Mouse (Mus musculus) MEL (cell line): ENCODE results near the gene Gm20388. TPM values are rescaled to one million over a fixed set of nuclear protein-coding genes. Genes with fewer than 3 reads are reported as not detected.
A peak's percentile ranks its signal among the peaks of the same experiment; 100 is the strongest.

Experiments
- DNase-seq: peaks from one replicate; pipeline ENCODE4 v3.0.0; 2011; ENCODE audit warnings: low read depth, low spot score
- H3K27ac ChIP-seq: 2 replicates; pipeline ENCODE4 v1.5.1; 2012; ENCODE audit warnings: low read depth, mild to moderate bottlenecking, control low read depth, low read length, moderate library complexity; ENCODE audit not compliant: control insufficient read depth
- H3K27me3 ChIP-seq, 2 experiments: fragments of 150-350 bp in 1 of 2; sonication (generic) in 1 of 2; 2 replicates each; pipeline ENCODE4 v1.6.1; 2012; ENCODE audit warnings: low read length in 2 of 2, mild to moderate bottlenecking in 2 of 2, improper control_type of control experiment in 1 of 2, moderate library complexity in 1 of 2; ENCODE audit not compliant: insufficient read depth in 2 of 2, control insufficient read depth in 1 of 2
- H3K36me3 ChIP-seq, 2 experiments: 2 replicates each; pipeline ENCODE4 v1.6.1; 2012 to 2014; ENCODE audit warnings: low read length in 2 of 2, improper control_type of control experiment in 1 of 2, inconsistent platforms in 1 of 2, mild to moderate bottlenecking in 1 of 2; ENCODE audit not compliant: insufficient read depth in 2 of 2, control insufficient read depth in 1 of 2
- H3K4me1 ChIP-seq, 2 experiments: fragments of 150-350 bp in 1 of 2; sonication (generic) in 1 of 2; 2 replicates each; pipeline ENCODE4 v1.6.1; 2012; ENCODE audit warnings: low read length in 2 of 2, improper control_type of control experiment in 1 of 2, mild to moderate bottlenecking in 1 of 2; ENCODE audit not compliant: insufficient read depth in 2 of 2, control insufficient read depth in 1 of 2
- H3K4me3 ChIP-seq, 2 experiments: fragments of 150-350 bp in 1 of 2; sonication (generic) in 1 of 2; 2 replicates each; pipeline ENCODE4 v1.5.1; 2012; ENCODE audit warnings: low read depth in 2 of 2, low read length in 2 of 2, mild to moderate bottlenecking in 2 of 2, moderate library complexity in 2 of 2, control low read depth in 1 of 2, improper control_type of control experiment in 1 of 2; ENCODE audit not compliant: control insufficient read depth in 1 of 2, insufficient read depth in 1 of 2
- H3K79me2 ChIP-seq: 2 replicates; pipeline ENCODE4 v1.6.1; 2012; ENCODE audit warnings: mild to moderate bottlenecking, low read length, moderate library complexity; ENCODE audit not compliant: control insufficient read depth, poor library complexity, insufficient read depth
- H3K9ac ChIP-seq: 2 replicates; pipeline ENCODE4 v1.6.1; 2012; ENCODE audit warnings: low read depth, mild to moderate bottlenecking, control low read depth, low read length, moderate library complexity; ENCODE audit not compliant: control insufficient read depth, poor library complexity, severe bottlenecking
- H3K9me3 ChIP-seq: fragments of 150-350 bp; sonication (generic); replicated peaks from 2 replicates; pipeline ENCODE4 v1.6.1; 2012; ENCODE audit warnings: mild to moderate bottlenecking, low read length, improper control_type of control experiment, moderate library complexity; ENCODE audit not compliant: insufficient read depth
- CHD1 ChIP-seq: IDR thresholded peaks from 2 replicates; pipeline ENCODE4 v1.6.1; 2012; ENCODE audit warnings: low read depth, mild to moderate bottlenecking, inconsistent platforms, low read length, improper control_type of control experiment
- CHD2 ChIP-seq: IDR thresholded peaks from 2 replicates; pipeline ENCODE4 v1.6.1; 2011; ENCODE audit warnings: low read length, improper control_type of control experiment
- CTCF ChIP-seq, 3 experiments: IDR thresholded peaks in 2 of 3; conservative IDR thresholded peaks in 1 of 3; 2 replicates each; pipeline ENCODE4 v1.5.1; 2011 to 2012; ENCODE audit warnings: low read length in 3 of 3, low read depth in 2 of 3, mild to moderate bottlenecking in 2 of 3, improper control_type of control experiment in 1 of 3, inconsistent platforms in 1 of 3, mixed read lengths in 1 of 3, moderate library complexity in 1 of 3; ENCODE audit not compliant: control insufficient read depth in 1 of 3, insufficient read depth in 1 of 3, poor library complexity in 1 of 3, severe bottlenecking in 1 of 3
- ELF1 ChIP-seq: IDR thresholded peaks from 2 replicates; pipeline ENCODE4 v1.6.1; 2014; ENCODE audit warnings: low read depth, mild to moderate bottlenecking, inconsistent platforms, low read length, improper control_type of control experiment, moderate library complexity
- EP300 ChIP-seq, 2 experiments: IDR thresholded peaks; 2 replicates each; pipeline ENCODE4 v1.6.1; 2011; ENCODE audit warnings: improper control_type of control experiment in 2 of 2, low read length in 2 of 2, low read depth in 1 of 2, mild to moderate bottlenecking in 1 of 2
- ETS1 ChIP-seq: IDR thresholded peaks from 2 replicates; pipeline ENCODE4 v1.6.1; 2012; ENCODE audit warnings: low read depth, mild to moderate bottlenecking, inconsistent platforms, low read length, improper control_type of control experiment, moderate library complexity
- GABPA ChIP-seq: IDR thresholded peaks from 2 replicates; pipeline ENCODE4 v1.6.1; 2012; ENCODE audit warnings: low read depth, mild to moderate bottlenecking, inconsistent platforms, low read length, improper control_type of control experiment, moderate library complexity
- KAT2A ChIP-seq: conservative IDR thresholded peaks from 2 replicates; pipeline ENCODE4 v1.6.1; 2012; ENCODE audit warnings: low read depth, low read length, improper control_type of control experiment, inconsistent platforms
- MAZ ChIP-seq: IDR thresholded peaks from 2 replicates; pipeline ENCODE4 v1.6.1; 2012; ENCODE audit warnings: low read depth, mild to moderate bottlenecking, inconsistent platforms, low read length, improper control_type of control experiment
- MEF2A ChIP-seq: IDR thresholded peaks from 2 replicates; pipeline ENCODE4 v1.6.1; 2014; ENCODE audit warnings: low read depth, mild to moderate bottlenecking, inconsistent platforms, low read length, improper control_type of control experiment; ENCODE audit not compliant: poor library complexity, insufficient replicate concordance, severe bottlenecking; ENCODE audit errors: extremely low read depth
- MXI1 ChIP-seq: IDR thresholded peaks from 2 replicates; pipeline ENCODE4 v1.6.1; 2011; ENCODE audit warnings: mild to moderate bottlenecking, low read depth, low read length, improper control_type of control experiment
- MYB ChIP-seq: IDR thresholded peaks from 2 replicates; pipeline ENCODE4 v1.6.1; 2011; ENCODE audit warnings: mild to moderate bottlenecking, low read depth, low read length, improper control_type of control experiment
- MYC ChIP-seq: IDR thresholded peaks from 2 replicates; pipeline ENCODE4 v1.6.1; 2011; ENCODE audit warnings: low read depth, mild to moderate bottlenecking, low read length, improper control_type of control experiment, moderate library complexity
- POLR2A ChIP-seq, 2 experiments: IDR thresholded peaks; 2 replicates each; pipeline ENCODE4 v1.6.1; 2011 to 2012; ENCODE audit warnings: low read length in 2 of 2, mild to moderate bottlenecking in 2 of 2, control low read depth in 1 of 2, improper control_type of control experiment in 1 of 2, low read depth in 1 of 2, moderate library complexity in 1 of 2; ENCODE audit not compliant: control insufficient read depth in 1 of 2, insufficient read depth in 1 of 2, poor library complexity in 1 of 2
- POLR2AphosphoS2 ChIP-seq: IDR thresholded peaks from 2 replicates; pipeline ENCODE4 v1.6.1; 2011; ENCODE audit warnings: low read length, improper control_type of control experiment
- POLR2AphosphoS5 ChIP-seq: IDR thresholded peaks from 2 replicates; pipeline ENCODE4 v1.6.1; 2012; ENCODE audit warnings: low read depth, borderline replicate concordance, mild to moderate bottlenecking, inconsistent platforms, low read length, moderate library complexity, mixed read lengths
- RAD21 ChIP-seq: IDR thresholded peaks from 2 replicates; pipeline ENCODE4 v1.6.1; 2011; ENCODE audit warnings: mild to moderate bottlenecking, low read depth, low read length, improper control_type of control experiment
- RCOR1 ChIP-seq: IDR thresholded peaks from 2 replicates; pipeline ENCODE4 v1.6.1; 2012; ENCODE audit warnings: low read depth, mild to moderate bottlenecking, inconsistent platforms, low read length, improper control_type of control experiment
- SIN3A ChIP-seq: IDR thresholded peaks from 2 replicates; pipeline ENCODE4 v1.6.1; 2012; ENCODE audit warnings: low read length, improper control_type of control experiment, inconsistent platforms
- SMC3 ChIP-seq: IDR thresholded peaks from 2 replicates; pipeline ENCODE4 v1.6.1; 2011; ENCODE audit warnings: low read depth, low read length, improper control_type of control experiment
- TAL1 ChIP-seq: IDR thresholded peaks from 2 replicates; pipeline ENCODE4 v1.6.1; 2012; ENCODE audit warnings: mild to moderate bottlenecking, inconsistent platforms, low read length, moderate library complexity, mixed read lengths
- TBP ChIP-seq: IDR thresholded peaks from 2 replicates; pipeline ENCODE4 v1.8.0; 2011; ENCODE audit warnings: low read depth, low read length, improper control_type of control experiment
- TCF12 ChIP-seq: IDR thresholded peaks from 2 replicates; pipeline ENCODE4 v1.6.1; 2014; ENCODE audit warnings: low read depth, mild to moderate bottlenecking, inconsistent platforms, low read length, improper control_type of control experiment, moderate library complexity
- UBTF ChIP-seq: IDR thresholded peaks from 2 replicates; pipeline ENCODE4 v1.6.1; 2012; ENCODE audit warnings: low read depth, mild to moderate bottlenecking, inconsistent platforms, low read length, improper control_type of control experiment, moderate library complexity, borderline replicate concordance; ENCODE audit not compliant: insufficient read depth
- USF1 ChIP-seq: IDR thresholded peaks from 2 replicates; pipeline ENCODE4 v1.6.1; 2014; ENCODE audit warnings: low read depth, mild to moderate bottlenecking, inconsistent platforms, low read length, improper control_type of control experiment, moderate library complexity
- ZC3H11A ChIP-seq: IDR thresholded peaks from 2 replicates; pipeline ENCODE4 v1.6.1; 2012; ENCODE audit warnings: low read depth, mild to moderate bottlenecking, inconsistent platforms, low read length, improper control_type of control experiment
- ZKSCAN1 ChIP-seq: IDR thresholded peaks from 2 replicates; pipeline ENCODE4 v1.6.1; 2012; ENCODE audit warnings: low read depth, mild to moderate bottlenecking, inconsistent platforms, low read length, improper control_type of control experiment, moderate library complexity
- ZMIZ1 ChIP-seq: IDR thresholded peaks from 2 replicates; pipeline ENCODE4 v1.6.1; 2012; ENCODE audit warnings: low read depth, mild to moderate bottlenecking, inconsistent platforms, low read length, improper control_type of control experiment, moderate library complexity
- ZNF384 ChIP-seq: IDR thresholded peaks from 2 replicates; pipeline ENCODE4 v1.6.1; 2012; ENCODE audit warnings: low read depth, mild to moderate bottlenecking, inconsistent platforms, low read length, improper control_type of control experiment
- polyA plus RNA-seq, 2 experiments: library from polyadenylated mRNA; stranded (reverse) in 1 of 2; unstranded in 1 of 2; fragments of >175 nt in 1 of 2; fragments of >200 nt in 1 of 2; gene quantifications; 2 replicates each; pipeline versions ENCODE4 v1.2.1 to v1.2.4; 2012; ENCODE audit warnings: low replicate concordance in 2 of 2, low read depth in 1 of 2; ENCODE audit not compliant: insufficient read length in 2 of 2, insufficient read depth in 1 of 2, missing spikeins in 1 of 2
- total RNA-seq: library from RNA; depleted of rRNA; stranded (reverse); fragments of 300-350 nt; gene quantifications from 2 replicates; pipeline ENCODE4 v1.2.3, GENCODE M21; 2012

Gm20388 gene
- total and polyA plus RNA-seq, 3 experiments, result 11.1 to 17.8 TPM; not detected in 1

GRCm38 (mm10) chr8:121954981-121955555 lies 2044.4 kb downstream of the Gm20388 start:
- Histone ChIP-seq H3K4me3 (no peak overlapping the region), H3K9ac (peak overlapping the region; percentile 13; the same call in 1 of the 2 replicates), H3K27me3 (no peaks in the 10 kb centered on the region), H3K9me3 (no peaks in the 10 kb centered on the region), H3K27ac (peak overlapping the region; percentile 94), H3K36me3 (peaks cover 0 to 67% of the 10 kb centered on the region in 2 experiments; a peak in 2 of 4 replicates), H3K79me2 (peaks cover 36% of the 10 kb centered on the region), H3K4me1 (peaks cover 16 to 54% of the 10 kb centered on the region in 2 experiments)
- TF ChIP-seq ZMIZ1 (peak; percentile 31; the same call in 1 of the 2 replicates), TBP (no peak), SIN3A (0 out of 2 replicates have a peak, but pooled peaks have one; percentile 5)
- no peak for DNase-seq

- Histone ChIP-seq H3K4me1 (peaks cover 16 to 54% of the 10 kb centered on the region in 2 experiments), H3K4me3 (no peak overlapping the region; a peak in 1 of 4 replicates), H3K9me3 (no peaks in the 10 kb centered on the region), H3K27ac (peak overlapping the region; percentile 94), H3K36me3 (peaks cover 0 to 67% of the 10 kb centered on the region in 2 experiments; a peak in 2 of 4 replicates), H3K27me3 (no peaks in the 10 kb centered on the region), H3K79me2 (peaks cover 32% of the 10 kb centered on the region), H3K9ac (peak overlapping the region; percentile 2; the same call in 1 of the 2 replicates)
- peak; percentile 96 for DNase-seq
- no peak for TF ChIP-seq ZMIZ1
- TF ChIP-seq RAD21, result no peak
- TF ChIP-seq ZC3H11A, result no peak
- peak; percentile 91 for TF ChIP-seq ETS1
- peak; percentile 63 for TF ChIP-seq MYC
- no peak for TF ChIP-seq USF1
- no peak for TF ChIP-seq ZKSCAN1
- TF ChIP-seq RCOR1, result peak; percentile 85
- peak; percentile 91 for TF ChIP-seq TCF12
- TF ChIP-seq MXI1, result peak; percentile 72; the same call in 1 of the 2 replicates
- peak; percentile 58; the same call in 1 of the 2 replicates for TF ChIP-seq TBP
- peak; percentile 48; the same call in 1 of the 2 replicates for TF ChIP-seq MYB
- no peak for TF ChIP-seq CTCF (IDR thresholded peaks at IDR 0.05 in 2 of 3, conservative IDR thresholded peaks at IDR 0.05 in 1 of 3; ENCODE audit: control insufficient read depth in 1 of 3, insufficient read depth in 1 of 3, low read depth in 2 of 3, low read length in 3 of 3, poor library complexity in 1 of 3, severe bottlenecking in 1 of 3)
- TF ChIP-seq UBTF, result no peak
- no peak for TF ChIP-seq GABPA
- TF ChIP-seq POLR2A (IDR thresholded peaks at IDR 0.05; ENCODE audit: control insufficient read depth in 1 of 2, insufficient read depth in 1 of 2, low read depth in 1 of 2, low read length in 2 of 2, poor library complexity in 1 of 2), result peak in 1 of 2 experiments; percentile 36; a peak in 2 of 4 replicates
- no peak for TF ChIP-seq MEF2A
- TF ChIP-seq POLR2AphosphoS2, result peak; percentile 94
- no peak; the same call in 1 of the 2 replicates for TF ChIP-seq ELF1
- no peak for TF ChIP-seq ZNF384
- peak; percentile 43; the same call in 1 of the 2 replicates for TF ChIP-seq MAZ
- TF ChIP-seq CHD2, result peak; percentile 48
- peak; percentile 98 for TF ChIP-seq EP300 (IDR thresholded peaks at IDR 0.05; ENCODE audit: low read depth in 1 of 2, low read length in 2 of 2)
- TF ChIP-seq KAT2A, result no peak
- no peak for TF ChIP-seq CHD1
- TF ChIP-seq POLR2AphosphoS5, result no peak
- TF ChIP-seq SMC3, result peak; percentile 6; the same call in 1 of the 2 replicates
- peak; percentile 97 for TF ChIP-seq TAL1
Observed at GRCm38 (mm10) chr8:121955825-121956500, 2045.3 kb downstream of the Gm20388 start.
